Mouse (Mus musculus): ENCODE measurements around the gene Qsox2. TPM values are rescaled to one million over a fixed set of nuclear protein-coding genes. Genes with fewer than 3 reads are reported as not detected.

Qsox2 gene
- total and polyA plus RNA-seq, 2 experiments from 2014 or later, result 8.8 to 20.5 TPM

- no peak overlapping the region for H3K4me3 ChIP-seq (ENCODE audit: low read length)
- H3K36me3 ChIP-seq (ENCODE audit: insufficient read depth, low read length), result no peaks in the 10 kb centered on the region
- no peak overlapping the region for H3K27ac ChIP-seq
- H3K27me3 ChIP-seq (ENCODE audit: insufficient read depth, low read length), result no peaks in the 10 kb centered on the region
- peaks cover 5% of the 10 kb centered on the region; the same call in 1 of the 2 replicates for H3K4me1 ChIP-seq (ENCODE audit: insufficient read depth, low read length)
- no peak overlapping the region for H3K9ac ChIP-seq (replicated peaks; ENCODE audit: low read length)
- DNase-seq (ENCODE audit: low spot score), result no peak
- no peaks in the 10 kb centered on the region for H3K9me3 ChIP-seq (ENCODE audit: low read length)
- 74% methylated on average over 2 of the region's 2 CpGs for WGBS
- H3K4me2 ChIP-seq (ENCODE audit: low read depth, low read length), result no peak overlapping the region
- no peak for TF ChIP-seq CTCF (IDR thresholded peaks at IDR 0.05; ENCODE audit: low read depth)
- ATAC-seq, result no peak
Observed at GRCm38 (mm10) chr2:26172166-26172565, 65.2 kb downstream of the Qsox2 start.

GRCm38 (mm10) chr2:26170376-26170775 is 66.9 kb downstream of the Qsox2 start:
- H3K9me3 ChIP-seq (ENCODE audit: low read length), result no peaks in the 10 kb centered on the region
- WGBS, result 54% methylated on average over 2 of the region's 2 CpGs
- no peaks in the 10 kb centered on the region for H3K36me3 ChIP-seq (ENCODE audit: insufficient read depth, low read length)
- no peaks in the 10 kb centered on the region for H3K27me3 ChIP-seq (ENCODE audit: insufficient read depth, low read length)
- H3K4me3 ChIP-seq (ENCODE audit: low read length), result no peak overlapping the region
- H3K9ac ChIP-seq (replicated peaks; ENCODE audit: low read length), result no peak overlapping the region
- DNase-seq (ENCODE audit: low spot score) (no peak), ATAC-seq (no peak)
- TF ChIP-seq CTCF (IDR thresholded peaks at IDR 0.05; ENCODE audit: low read depth), result no peak
- no peak overlapping the region for H3K4me2 ChIP-seq (ENCODE audit: low read depth, low read length)
- H3K27ac ChIP-seq, result no peak overlapping the region
- peaks cover 5% of the 10 kb centered on the region; the same call in 1 of the 2 replicates for H3K4me1 ChIP-seq (ENCODE audit: insufficient read depth, low read length)

GRCm38 (mm10) chr2:26168843-26169579 is 68.3 kb downstream of the Qsox2 start:
- Histone ChIP-seq H3K4me2 (ENCODE audit: low read depth, low read length) (no peak overlapping the region), H3K4me3 (ENCODE audit: low read length) (no peak overlapping the region), H3K27ac (no peak overlapping the region), H3K4me1 (ENCODE audit: insufficient read depth, low read length) (peaks cover 5% of the 10 kb centered on the region; the same call in 1 of the 2 replicates), H3K27me3 (ENCODE audit: insufficient read depth, low read length) (no peaks in the 10 kb centered on the region), H3K36me3 (ENCODE audit: insufficient read depth, low read length) (no peaks in the 10 kb centered on the region), H3K9ac (replicated peaks; ENCODE audit: low read length) (no peak overlapping the region), H3K9me3 (ENCODE audit: low read length) (no peaks in the 10 kb centered on the region)
- WGBS, result 36% methylated on average over 11 of the region's 11 CpGs
- ATAC-seq (0 out of 2 replicates have a peak, but pooled peaks have one; percentile 34), DNase-seq (ENCODE audit: low spot score) (no peak)
- no peak for TF ChIP-seq CTCF (IDR thresholded peaks at IDR 0.05; ENCODE audit: low read depth)

GRCm38 (mm10) chr2:26166890-26167289 is 70.4 kb downstream of the Qsox2 start:
- Histone ChIP-seq H3K4me3 (ENCODE audit: low read length) (no peak overlapping the region), H3K36me3 (ENCODE audit: insufficient read depth, low read length) (no peaks in the 10 kb centered on the region), H3K4me2 (ENCODE audit: low read depth, low read length) (no peak overlapping the region), H3K9ac (replicated peaks; ENCODE audit: low read length) (no peak overlapping the region), H3K27me3 (ENCODE audit: insufficient read depth, low read length) (no peaks in the 10 kb centered on the region), H3K4me1 (ENCODE audit: insufficient read depth, low read length) (peaks cover 5% of the 10 kb centered on the region; the same call in 1 of the 2 replicates), H3K27ac (no peak overlapping the region), H3K9me3 (ENCODE audit: low read length) (no peaks in the 10 kb centered on the region)
- ATAC-seq, result no peak
- no peak for TF ChIP-seq CTCF (IDR thresholded peaks at IDR 0.05; ENCODE audit: low read depth)
- no peak for DNase-seq (ENCODE audit: low spot score)
- 84% methylated on average over 3 of the region's 3 CpGs for WGBS

Other genes starting within 250 kb of the Qsox2 start
- 93.6 and 131 TPM in 2 replicates for gene Ubac1, start 215.8 kb downstream of the Qsox2 start, total RNA-seq (2014; rRNA removed)
- 148 and 150 TPM in 2 replicates for gene Ubac1, start 215.8 kb downstream of the Qsox2 start, polyA plus RNA-seq (2015; fragmentation: Nextera tagmentation; extraction: Ambion mirVana)
- 50.1 and 61.4 TPM in 2 replicates for gene Nacc2, start 114.3 kb downstream of the Qsox2 start, total RNA-seq (2014; rRNA removed)
- 28.7 and 29.9 TPM in 2 replicates for gene Nacc2, start 114.3 kb downstream of the Qsox2 start, polyA plus RNA-seq (2015; fragmentation: Nextera tagmentation; extraction: Ambion mirVana)
- gene Lhx3, start 29.2 kb downstream of the Qsox2 start, total RNA-seq (2014; rRNA removed), result 2.3 and 7.8 TPM in 2 replicates
- 2.2 and 3.2 TPM in 2 replicates for gene Lhx3, start 29.2 kb downstream of the Qsox2 start, polyA plus RNA-seq (2015; fragmentation: Nextera tagmentation; extraction: Ambion mirVana)
- 1.3 and 2.7 TPM in 2 replicates for gene Ccdc187, start 57.0 kb upstream of the Qsox2 start, total RNA-seq (2014; rRNA removed)
- gene Ccdc187, start 57.0 kb upstream of the Qsox2 start, polyA plus RNA-seq (2015; fragmentation: Nextera tagmentation; extraction: Ambion mirVana), result 0.18 TPM in 2 replicates
- gene Gpsm1, start 78.0 kb upstream of the Qsox2 start, total RNA-seq (2014; rRNA removed), result 310 and 330 TPM in 2 replicates
- gene Gpsm1, start 78.0 kb upstream of the Qsox2 start, polyA plus RNA-seq (2015; fragmentation: Nextera tagmentation; extraction: Ambion mirVana), result 147 and 155 TPM in 2 replicates
- 38.2 and 38.5 TPM in 2 replicates for gene Dnlz, start 114.6 kb upstream of the Qsox2 start, total RNA-seq (2014; rRNA removed)
- 25.6 and 28.2 TPM in 2 replicates for gene Dnlz, start 114.6 kb upstream of the Qsox2 start, polyA plus RNA-seq (2015; fragmentation: Nextera tagmentation; extraction: Ambion mirVana)
- 2.0 and 24.2 TPM in 2 replicates for gene Card9, start 123.4 kb upstream of the Qsox2 start, total RNA-seq (2014; rRNA removed)
- 1.5 and 1.6 TPM in 2 replicates for gene Card9, start 123.4 kb upstream of the Qsox2 start, polyA plus RNA-seq (2015; fragmentation: Nextera tagmentation; extraction: Ambion mirVana)
- 44.7 and 56.4 TPM in 2 replicates for gene Snapc4, start 143.1 kb upstream of the Qsox2 start, total RNA-seq (2014; rRNA removed)
- 25.6 and 26.1 TPM in 2 replicates for gene Snapc4, start 143.1 kb upstream of the Qsox2 start, polyA plus RNA-seq (2015; fragmentation: Nextera tagmentation; extraction: Ambion mirVana)
- gene Entr1, start 151.8 kb upstream of the Qsox2 start, total RNA-seq (2014; rRNA removed), result 115 and 135 TPM in 2 replicates
- gene Entr1, start 151.8 kb upstream of the Qsox2 start, polyA plus RNA-seq (2015; fragmentation: Nextera tagmentation; extraction: Ambion mirVana), result 133 and 138 TPM in 2 replicates
- 58.7 and 68.5 TPM in 2 replicates for gene Pmpca, start 151.8 kb upstream of the Qsox2 start, total RNA-seq (2014; rRNA removed)
- gene Pmpca, start 151.8 kb upstream of the Qsox2 start, polyA plus RNA-seq (2015; fragmentation: Nextera tagmentation; extraction: Ambion mirVana), result 94.9 and 95.8 TPM in 2 replicates
- gene Inpp5e, start 171.7 kb upstream of the Qsox2 start, total RNA-seq (2014; rRNA removed), result 30.2 and 40.6 TPM in 2 replicates
- 16.3 and 17.3 TPM in 2 replicates for gene Inpp5e, start 171.7 kb upstream of the Qsox2 start, polyA plus RNA-seq (2015; fragmentation: Nextera tagmentation; extraction: Ambion mirVana)
- gene Sec16a, start 207.7 kb upstream of the Qsox2 start, total RNA-seq (2014; rRNA removed), result 60.9 and 89.2 TPM in 2 replicates
- 9.9 and 10.5 TPM in 2 replicates for gene Sec16a, start 207.7 kb upstream of the Qsox2 start, polyA plus RNA-seq (2015; fragmentation: Nextera tagmentation; extraction: Ambion mirVana)

Data from hindbrain, postnatal 0 days (tissue).